Mouse (Mus musculus) lung, postnatal 14 days (tissue): ENCODE data around the gene D10Jhu81e.
"Not testable (repeated sequence)": the region's sequence is repeated elsewhere in the genome, so short reads cannot be mapped to it uniquely, and the experiment has no call there.

Experiments used
- DNase-seq: peaks from one replicate; pipeline ENCODE4 v3.0.0; 2021

The D10Jhu81e gene

DNA sequence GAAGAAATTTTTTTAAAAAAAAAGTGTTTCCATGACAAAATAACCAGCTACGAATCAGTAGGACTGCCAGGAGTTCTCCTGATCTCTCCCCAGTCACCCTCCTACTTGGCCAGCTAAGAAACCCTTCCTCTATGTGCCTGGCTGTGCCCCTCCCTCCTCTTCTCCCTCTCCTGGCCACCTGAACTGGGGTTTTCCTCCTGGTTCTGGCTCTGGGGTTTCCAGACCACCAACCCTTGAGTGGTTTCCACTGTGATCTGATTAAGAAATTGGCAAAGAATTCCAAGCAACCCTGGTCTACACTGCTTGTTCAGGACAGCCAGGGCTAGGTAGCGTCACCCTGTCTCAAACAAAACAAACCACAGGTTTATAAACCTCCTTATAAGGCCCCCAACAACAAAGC is 40.9 kb downstream of the D10Jhu81e start:
- no peak for DNase-seq

- no peak for DNase-seq
Measured at GRCm38 (mm10) chr10:78127931-78128330, 41.7 kb downstream of the D10Jhu81e start.

- DNase-seq: no peak
Measured at GRCm38 (mm10) chr10:78127046-78127870, 42.3 kb downstream of the D10Jhu81e start.

DNA sequence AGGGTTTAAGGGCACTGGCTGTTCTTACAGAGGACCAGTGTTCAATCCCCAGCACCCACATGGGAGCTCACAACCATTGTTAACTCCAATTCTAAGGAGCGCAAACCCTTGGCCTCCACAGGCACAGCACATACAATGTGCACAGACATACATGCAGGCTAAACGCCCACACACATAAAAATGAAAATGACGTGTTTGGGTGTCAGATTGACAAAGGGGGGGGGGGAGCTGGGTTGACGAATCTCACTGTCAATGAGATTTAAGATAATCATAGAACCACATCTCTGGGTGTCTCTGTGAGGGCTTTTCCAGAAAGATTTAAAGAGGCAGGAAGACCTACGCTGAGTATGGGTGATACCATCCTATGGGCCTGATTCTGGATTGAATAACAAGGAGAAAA is 43.3 kb downstream of the D10Jhu81e start:
- DNase-seq: no peak

DNA sequence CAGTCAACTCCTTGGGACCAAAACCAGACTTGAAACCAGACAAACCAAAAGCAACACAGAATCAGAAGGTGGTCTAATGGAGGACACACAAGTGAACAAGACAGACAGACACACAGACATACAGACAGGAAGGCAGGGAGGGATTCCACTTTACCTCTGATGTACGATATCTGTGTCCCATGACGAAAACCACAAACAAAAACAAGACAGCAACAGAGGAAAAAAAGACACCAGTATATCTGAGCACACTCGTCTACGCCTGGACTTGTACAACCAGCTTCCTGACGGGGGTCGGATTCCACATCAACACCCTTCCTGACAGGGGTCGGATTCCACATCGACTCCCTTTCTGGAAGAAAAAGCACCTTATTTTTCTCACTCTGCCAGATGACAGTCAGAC is 44.5 kb downstream of the D10Jhu81e start:
- DNase-seq: not testable (repeated sequence)

- DNase-seq: not testable (repeated sequence)
Measured at GRCm38 (mm10) chr10:78124137-78124536, 45.4 kb downstream of the D10Jhu81e start.

DNA sequence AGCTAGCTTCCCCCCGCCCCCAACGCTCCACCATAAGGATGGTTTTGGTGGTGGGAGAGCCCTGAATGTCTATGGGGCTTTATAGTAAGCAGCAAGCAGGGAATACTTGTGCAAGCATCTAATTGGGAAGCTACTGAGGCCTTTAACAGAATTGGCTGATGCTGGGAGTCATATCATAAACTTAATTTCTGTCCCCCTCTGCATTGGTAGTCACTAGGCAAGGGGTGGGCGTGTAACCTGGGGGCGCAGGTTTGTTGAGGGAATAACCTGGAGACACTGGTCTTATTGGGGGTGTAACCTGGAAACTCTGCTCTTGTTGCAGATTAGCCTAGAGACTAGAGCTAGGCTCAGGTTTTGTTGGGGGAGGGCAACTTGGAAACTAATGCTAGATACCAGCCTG is 50.2 kb downstream of the D10Jhu81e start:
- DNase-seq: no peak

- DNase-seq: no peak
Measured at GRCm38 (mm10) chr10:78115153-78115552, 54.4 kb downstream of the D10Jhu81e start.

DNA sequence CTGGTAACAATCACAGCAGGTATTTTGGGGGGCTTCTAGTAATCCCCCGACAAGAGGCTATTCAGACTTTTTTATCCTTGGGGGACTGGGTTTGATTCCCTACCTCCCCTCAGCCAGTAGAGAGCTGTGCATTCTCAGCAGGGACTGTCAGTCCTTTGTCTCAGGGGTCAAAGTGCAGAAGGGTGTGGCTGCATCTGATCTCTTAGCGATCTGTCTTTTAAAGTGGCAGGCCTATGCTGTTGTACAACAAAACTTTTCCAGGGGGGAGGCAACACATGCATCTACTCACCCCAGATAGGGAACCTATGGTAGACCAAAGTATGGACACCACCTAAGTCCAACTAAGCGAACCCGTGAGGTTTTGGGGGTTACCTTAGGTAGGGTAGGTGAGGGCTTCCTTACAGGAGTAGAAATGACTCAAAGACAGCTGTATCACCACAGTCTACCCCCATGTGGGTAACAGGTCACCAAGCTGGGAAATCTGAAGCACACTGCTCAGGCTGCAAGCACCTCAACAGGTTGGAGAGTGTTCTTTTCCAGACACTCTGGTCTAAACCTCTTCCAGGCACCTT is 55.0 kb downstream of the D10Jhu81e start:
- no peak for DNase-seq
